Mouse (Mus musculus): ENCODE measurements at regions not wholly inside any gene's neighbourhood (a gene's known extent, or its start where the extent isn't known, plus 50 kb on each side); places are given as distances from the start of the nearest gene placed in this dataset.

DNA sequence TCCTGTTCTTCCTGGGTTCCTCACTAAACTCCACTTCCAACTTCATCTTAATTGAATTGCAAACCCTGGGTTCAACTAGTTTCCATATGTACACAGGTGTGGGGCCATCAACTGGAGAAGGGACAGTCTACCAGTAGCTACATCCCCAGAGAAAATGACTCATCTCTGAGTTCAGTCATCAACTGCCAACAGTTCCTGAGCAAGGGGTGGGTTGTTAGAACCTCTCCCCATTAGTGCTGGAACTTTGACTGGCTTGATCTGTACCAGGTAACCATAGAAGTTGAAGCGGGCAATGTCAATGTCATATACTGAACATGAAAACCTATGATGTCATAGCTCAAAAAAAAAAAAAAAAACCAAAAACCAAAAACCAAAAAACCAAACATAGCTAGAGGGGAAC lies 69.8 kb downstream of the Gm21750 start:
- H3K9me3 ChIP-seq (ENCODE audit: control insufficient read depth, low read length): no peaks in the 10 kb centered on the region
- TF ChIP-seq EP300 (IDR thresholded peaks at IDR 0.05; ENCODE audit: low read depth): no peak
- no peak for TF ChIP-seq CTCF (IDR thresholded peaks at IDR 0.05; ENCODE audit: low read depth)
- DNase-seq (ENCODE audit: low read depth in 3 of 3, low spot score in 3 of 3) (no peak), ATAC-seq (ENCODE audit: insufficient read depth) (no peak)
- no peak overlapping the region for H3K27ac ChIP-seq
- H3K9ac ChIP-seq (replicated peaks): no peak overlapping the region
- H3K4me3 ChIP-seq (ENCODE audit: insufficient read depth in 1 of 2, low read depth in 2 of 2, low read length in 2 of 2): no peak overlapping the region
- no peak overlapping the region for H3K4me2 ChIP-seq (ENCODE audit: low read depth)
- no peaks in the 10 kb centered on the region for H3K27me3 ChIP-seq (ENCODE audit: control insufficient read depth, insufficient read depth, low read length)
- H3K4me1 ChIP-seq (replicated peaks; ENCODE audit: control insufficient read depth in 2 of 2, insufficient read depth in 2 of 2, low read length in 1 of 2): no peaks in the 10 kb centered on the region
- no peaks in the 10 kb centered on the region for H3K36me3 ChIP-seq (replicated peaks; ENCODE audit: control insufficient read depth, insufficient read depth, low read depth)
- 56% methylated on average over 1 of the region's 1 CpGs for WGBS (ENCODE audit: insufficient replicate concordance)

DNA sequence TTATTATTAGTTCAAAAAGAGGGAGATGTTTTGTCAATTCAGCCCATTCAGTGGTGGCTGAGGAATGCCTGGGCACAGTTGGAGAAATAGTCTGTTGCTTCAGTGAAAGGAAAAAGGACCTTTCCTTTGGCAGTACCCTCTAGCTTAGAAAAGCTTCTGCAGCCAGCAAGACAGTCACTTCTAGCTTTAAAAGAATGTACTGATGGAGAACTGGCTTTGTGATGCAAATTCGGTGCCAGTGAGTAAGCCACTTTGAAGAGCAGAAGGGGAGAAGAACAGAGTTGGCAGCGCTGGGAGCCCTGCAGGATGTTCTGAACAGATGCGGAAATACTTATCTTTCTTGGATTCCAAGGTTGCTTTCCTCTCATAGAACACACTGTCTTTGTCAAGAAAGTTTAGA lies 71.1 kb downstream of the Gm21750 start:
- Histone ChIP-seq H3K36me3 (replicated peaks; ENCODE audit: control insufficient read depth, insufficient read depth, low read depth) (no peaks in the 10 kb centered on the region), H3K27ac (no peak overlapping the region), H3K4me3 (ENCODE audit: insufficient read depth in 1 of 2, low read depth in 2 of 2, low read length in 2 of 2) (no peak overlapping the region), H3K9me3 (ENCODE audit: control insufficient read depth, low read length) (no peaks in the 10 kb centered on the region), H3K27me3 (ENCODE audit: control insufficient read depth, insufficient read depth, low read length) (no peaks in the 10 kb centered on the region), H3K9ac (replicated peaks) (no peak overlapping the region), H3K4me1 (replicated peaks; ENCODE audit: control insufficient read depth in 2 of 2, insufficient read depth in 2 of 2, low read length in 1 of 2) (no peaks in the 10 kb centered on the region), H3K4me2 (ENCODE audit: low read depth) (no peak overlapping the region)
- ATAC-seq (ENCODE audit: insufficient read depth) (no peak), DNase-seq (ENCODE audit: low read depth in 3 of 3, low spot score in 3 of 3) (no peak)
- WGBS (ENCODE audit: insufficient replicate concordance): 53% methylated on average over 3 of the region's 3 CpGs
- TF ChIP-seq EP300 (IDR thresholded peaks at IDR 0.05; ENCODE audit: low read depth) (no peak), CTCF (IDR thresholded peaks at IDR 0.05; ENCODE audit: low read depth) (no peak)

DNA sequence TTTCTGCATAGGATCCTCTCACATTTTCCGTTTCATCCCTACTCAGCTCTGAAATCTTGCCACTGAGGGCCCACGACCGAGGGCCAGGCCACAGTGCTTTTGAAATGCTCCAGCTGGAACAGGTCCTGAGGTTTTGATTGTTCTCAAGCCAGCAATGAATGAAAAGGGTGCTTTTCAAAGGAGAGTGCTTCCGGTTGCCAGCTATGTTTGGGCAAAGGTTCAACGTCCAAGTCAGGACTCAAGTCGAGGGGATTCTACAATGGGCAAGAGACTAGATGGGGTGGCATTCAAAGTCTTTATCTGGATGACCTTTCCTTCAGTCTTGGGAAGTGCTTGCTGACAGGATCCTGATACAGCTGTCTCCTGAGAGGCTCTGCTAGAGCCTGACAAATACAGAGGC lies 89.8 kb downstream of the Gm21750 start:
- no peaks in the 10 kb centered on the region for H3K4me1 ChIP-seq (replicated peaks; ENCODE audit: control insufficient read depth in 2 of 2, insufficient read depth in 2 of 2, low read length in 1 of 2)
- no peak overlapping the region for H3K4me2 ChIP-seq (ENCODE audit: low read depth)
- DNase-seq (ENCODE audit: low read depth in 3 of 3, low spot score in 3 of 3) (no peak), ATAC-seq (ENCODE audit: insufficient read depth) (no peak)
- no peak overlapping the region for H3K9ac ChIP-seq (replicated peaks)
- no peaks in the 10 kb centered on the region for H3K27me3 ChIP-seq (ENCODE audit: control insufficient read depth, insufficient read depth, low read length)
- 54% methylated on average over 6 of the region's 6 CpGs for WGBS (ENCODE audit: insufficient replicate concordance)
- no peak overlapping the region for H3K4me3 ChIP-seq (ENCODE audit: insufficient read depth in 1 of 2, low read depth in 2 of 2, low read length in 2 of 2)
- H3K9me3 ChIP-seq (ENCODE audit: control insufficient read depth, low read length): no peaks in the 10 kb centered on the region
- no peaks in the 10 kb centered on the region for H3K36me3 ChIP-seq (replicated peaks; ENCODE audit: control insufficient read depth, insufficient read depth, low read depth)
- H3K27ac ChIP-seq: no peak overlapping the region
- no peak for TF ChIP-seq CTCF (IDR thresholded peaks at IDR 0.05; ENCODE audit: low read depth)
- no peak for TF ChIP-seq EP300 (IDR thresholded peaks at IDR 0.05; ENCODE audit: low read depth)

DNA sequence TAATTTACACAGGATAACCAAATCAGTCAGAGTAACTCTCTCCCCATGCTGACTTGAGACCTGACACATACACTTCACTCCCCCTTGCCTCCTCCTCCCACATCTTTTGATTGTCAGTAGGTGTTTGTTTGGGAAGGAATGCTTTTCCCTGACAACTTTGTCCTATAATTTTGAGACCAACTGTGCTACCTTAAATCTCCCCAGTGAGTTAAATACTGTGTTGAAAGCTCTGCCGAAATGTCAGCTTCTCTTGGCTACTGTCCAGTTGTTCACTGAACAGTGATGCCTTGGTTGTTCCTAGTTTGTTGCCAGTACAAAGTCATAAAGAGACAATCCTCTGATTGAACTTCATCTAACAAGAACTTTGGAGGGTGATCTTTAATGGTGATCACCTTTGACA lies 99.0 kb downstream of the Gm21750 start:
- H3K27me3 ChIP-seq (ENCODE audit: control insufficient read depth, insufficient read depth, low read length): no peaks in the 10 kb centered on the region
- 53% methylated on average over 1 of the region's 1 CpGs for WGBS (ENCODE audit: insufficient replicate concordance)
- no peak overlapping the region for H3K27ac ChIP-seq
- no peak overlapping the region for H3K4me2 ChIP-seq (ENCODE audit: low read depth)
- no peaks in the 10 kb centered on the region for H3K9me3 ChIP-seq (ENCODE audit: control insufficient read depth, low read length)
- H3K4me3 ChIP-seq (ENCODE audit: insufficient read depth in 1 of 2, low read depth in 2 of 2, low read length in 2 of 2): no peak overlapping the region
- no peak for DNase-seq (ENCODE audit: low read depth in 3 of 3, low spot score in 3 of 3)
- no peaks in the 10 kb centered on the region for H3K4me1 ChIP-seq (replicated peaks; ENCODE audit: control insufficient read depth in 2 of 2, insufficient read depth in 2 of 2, low read length in 1 of 2)
- no peaks in the 10 kb centered on the region for H3K36me3 ChIP-seq (replicated peaks; ENCODE audit: control insufficient read depth, insufficient read depth, low read depth)
- TF ChIP-seq EP300 (IDR thresholded peaks at IDR 0.05; ENCODE audit: low read depth) (no peak), CTCF (IDR thresholded peaks at IDR 0.05; ENCODE audit: low read depth) (no peak)
- ATAC-seq (ENCODE audit: insufficient read depth): no peak
- H3K9ac ChIP-seq (replicated peaks): no peak overlapping the region

DNA sequence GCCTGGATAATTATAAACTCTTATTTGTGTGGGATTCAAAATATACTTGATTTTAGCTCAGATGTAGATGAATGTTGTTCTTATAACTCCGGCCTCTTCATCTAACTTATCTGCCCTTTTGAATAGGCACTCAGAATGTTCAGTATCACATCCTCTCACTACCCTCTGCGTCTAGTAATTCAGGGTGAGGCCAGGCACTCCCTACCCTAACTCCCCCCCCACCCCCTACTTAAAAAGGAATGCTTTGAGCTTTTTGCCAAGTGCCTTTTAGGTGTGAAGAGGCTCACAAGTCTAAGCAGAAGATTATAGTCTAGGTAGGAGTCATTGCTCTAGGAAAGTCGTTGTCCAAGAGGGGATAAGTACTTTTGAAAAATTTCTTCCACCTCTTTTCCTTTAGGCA lies 111.9 kb downstream of the Gm21750 start:
- Histone ChIP-seq H3K27me3 (ENCODE audit: control insufficient read depth, insufficient read depth, low read length) (no peaks in the 10 kb centered on the region), H3K9ac (replicated peaks) (no peak overlapping the region), H3K9me3 (ENCODE audit: control insufficient read depth, low read length) (no peaks in the 10 kb centered on the region), H3K4me2 (ENCODE audit: low read depth) (no peak overlapping the region), H3K4me3 (ENCODE audit: insufficient read depth in 1 of 2, low read depth in 2 of 2, low read length in 2 of 2) (no peak overlapping the region), H3K27ac (no peak overlapping the region), H3K4me1 (replicated peaks; ENCODE audit: control insufficient read depth in 2 of 2, insufficient read depth in 2 of 2, low read length in 1 of 2) (no peaks in the 10 kb centered on the region), H3K36me3 (replicated peaks; ENCODE audit: control insufficient read depth, insufficient read depth, low read depth) (no peaks in the 10 kb centered on the region)
- DNase-seq (ENCODE audit: low read depth in 3 of 3, low spot score in 3 of 3): no peak
- TF ChIP-seq CTCF (IDR thresholded peaks at IDR 0.05; ENCODE audit: low read depth): no peak
- ATAC-seq (ENCODE audit: insufficient read depth): no peak
- WGBS (ENCODE audit: insufficient replicate concordance): 41% methylated on average over 3 of the region's 3 CpGs

DNA sequence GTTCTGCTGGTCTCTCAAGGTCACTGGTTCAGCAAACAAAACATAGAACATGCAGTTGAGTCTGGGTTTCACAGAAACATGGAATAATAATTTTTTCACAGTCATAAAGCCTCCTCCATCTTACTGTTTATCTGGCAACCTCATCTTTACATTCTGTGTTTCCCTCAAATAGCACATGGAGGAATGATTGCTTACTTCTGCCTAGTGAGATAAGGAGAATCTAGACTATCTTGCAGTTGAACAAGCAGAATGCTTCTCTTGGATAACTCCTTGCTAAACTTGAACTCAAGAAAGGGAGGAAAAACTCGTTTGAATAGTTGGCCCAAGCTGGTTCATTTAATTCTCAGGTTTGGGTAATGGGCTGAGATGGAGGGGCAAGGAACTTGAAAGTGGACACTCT lies 112.8 kb downstream of the Gm21750 start:
- 6% methylated on average over 1 of the region's 1 CpGs for WGBS (ENCODE audit: insufficient replicate concordance)
- TF ChIP-seq EP300 (IDR thresholded peaks at IDR 0.05; ENCODE audit: low read depth) (no peak), CTCF (IDR thresholded peaks at IDR 0.05; ENCODE audit: low read depth) (no peak)
- Histone ChIP-seq H3K4me3 (ENCODE audit: insufficient read depth in 1 of 2, low read depth in 2 of 2, low read length in 2 of 2) (no peak overlapping the region), H3K27ac (no peak overlapping the region), H3K9ac (replicated peaks) (no peak overlapping the region), H3K4me2 (ENCODE audit: low read depth) (no peak overlapping the region), H3K36me3 (replicated peaks; ENCODE audit: control insufficient read depth, insufficient read depth, low read depth) (no peaks in the 10 kb centered on the region), H3K4me1 (replicated peaks; ENCODE audit: control insufficient read depth in 2 of 2, insufficient read depth in 2 of 2, low read length in 1 of 2) (no peaks in the 10 kb centered on the region), H3K27me3 (ENCODE audit: control insufficient read depth, insufficient read depth, low read length) (no peaks in the 10 kb centered on the region), H3K9me3 (ENCODE audit: control insufficient read depth, low read length) (no peaks in the 10 kb centered on the region)
- no peak for ATAC-seq (ENCODE audit: insufficient read depth)
- DNase-seq (ENCODE audit: low read depth in 3 of 3, low spot score in 3 of 3): no peak
